In the genomic region with DNA sequence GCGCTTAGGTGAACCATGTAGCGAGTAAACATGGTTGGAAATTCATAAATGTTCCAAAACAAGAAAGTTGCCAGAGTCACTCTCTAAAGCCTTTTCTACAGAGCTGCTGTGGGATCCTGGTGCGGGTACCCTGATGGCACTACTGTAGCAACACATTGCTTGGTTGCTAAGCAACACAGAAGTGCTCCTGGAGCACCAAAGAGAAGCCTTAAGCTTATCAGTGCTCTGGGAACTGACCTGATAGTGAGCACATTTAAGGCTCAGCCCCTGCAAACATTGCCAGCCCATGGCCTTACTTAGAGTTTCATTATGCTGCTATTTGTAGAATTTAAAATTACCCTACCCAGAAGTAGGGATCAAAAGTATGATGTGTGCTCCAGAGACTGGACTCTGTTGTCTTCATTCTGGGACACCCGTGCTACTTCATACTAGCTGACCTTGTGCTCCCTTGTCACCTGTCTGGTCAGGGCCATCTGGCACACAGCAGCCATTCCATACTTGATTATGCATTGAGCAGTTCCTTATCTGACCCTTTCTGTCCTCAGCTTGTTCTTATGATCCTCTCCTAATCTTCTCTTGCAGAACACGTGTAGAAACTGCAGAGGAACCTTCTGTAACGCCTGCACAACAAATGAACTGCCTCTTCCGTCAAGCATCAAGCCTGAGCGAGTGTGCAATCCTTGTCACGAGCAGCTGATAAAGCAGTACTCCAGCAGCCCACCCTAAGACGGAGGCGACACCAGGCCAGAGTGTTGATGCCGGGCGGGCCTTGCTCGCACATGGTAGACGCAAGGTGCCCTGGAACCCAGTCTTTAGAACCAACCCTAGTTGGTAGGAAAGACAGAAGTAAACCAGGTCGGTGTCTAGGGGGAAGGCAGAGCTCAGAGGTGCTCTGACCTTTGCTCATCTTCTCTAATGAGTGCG, we compare ENCODE assay signal across 16 mouse cellular contexts. TPM values are rescaled to one million over a fixed set of nuclear protein-coding genes. Genes with fewer than 3 reads are reported as not detected.
DNase-seq lines count a peak whose midpoint lies in the region; ATAC-seq and TF ChIP-seq lines count a peak whose summit lies in the region.
"Had no signal": no experiment of that assay in that cellular context is flagged by ENCODE, and none has a peak within 500 bp of the region (broad histone marks: within the 10 kb centered on the region; RNA-seq: fewer than 3 reads in every experiment).

No protein-coding gene starts in this region.

- WGBS in heart, embryonic 11.5 days (ENCODE audit: insufficient replicate concordance) = 49% methylated on average over 17 of the region's 17 CpGs
- 73% methylated on average over 17 of the region's 17 CpGs for WGBS in lung, adult 2 months
- WGBS in intestine, postnatal 0 days = 67% methylated on average over 17 of the region's 17 CpGs

- H3K9ac ChIP-seq in heart, embryonic 11.5 days (ENCODE audit: low read depth, low read length) = 0 out of 2 replicates have a peak overlapping the region, but pooled peaks have one; percentile 10
- H3K9ac ChIP-seq in intestine, postnatal 0 days (ENCODE audit: low read depth, low read length) = no peak overlapping the region
- H3K9ac ChIP-seq: hindbrain, embryonic 15.5 days; neural tube, embryonic 15.5 days had no signal

- peaks cover 22% of the 10 kb centered on the region for H3K36me3 ChIP-seq in heart, embryonic 11.5 days (ENCODE audit: control insufficient read depth, insufficient read depth, low read length)
- H3K36me3 ChIP-seq in intestine, postnatal 0 days (ENCODE audit: control insufficient read depth, insufficient read depth) = peaks cover 50% of the 10 kb centered on the region

- intact Hi-C loops in gastrocnemius, postnatal 14 days (cut with DNase I; ENCODE audit: low total_unique reads) = no loop called here
- intact Hi-C loops in left cerebral cortex, postnatal 36 days (cut with DNase I) = no loop called here

- DNase-seq in heart, adult 18-20 months = no peak
- peak; percentile 5 for DNase-seq in lung, postnatal 25 days (ENCODE audit: low spot score)
- no peak for DNase-seq in lung, adult 2 months
- no peak for DNase-seq in gastrocnemius, postnatal 14 days
- no peak for DNase-seq in left cerebral cortex, postnatal 36 days (ENCODE audit: low spot score in 2 of 2)
- DNase-seq: B cell, adult 2 months; cerebellum, adult 9-10 months; layer of hippocampus, adult 9-11 months; right cerebral cortex, postnatal 14 days had no signal

- no peaks in the 10 kb centered on the region for H3K9me3 ChIP-seq in heart, embryonic 11.5 days (replicated peaks; ENCODE audit: control insufficient read depth, low read length)
- H3K9me3 ChIP-seq in intestine, postnatal 0 days (ENCODE audit: control insufficient read depth) = no peaks in the 10 kb centered on the region
- H3K9me3 ChIP-seq: hindbrain, embryonic 15.5 days; limb, embryonic 10.5 days; neural tube, embryonic 15.5 days had no signal

- no peak overlapping the region; the same call in 1 of the 2 replicates for H3K4me2 ChIP-seq in heart, embryonic 11.5 days
- no peak overlapping the region for H3K4me2 ChIP-seq in intestine, postnatal 0 days (replicated peaks; ENCODE audit: low read depth)
- H3K4me2 ChIP-seq: hindbrain, embryonic 15.5 days; neural tube, embryonic 15.5 days had no signal

- ATAC-seq in heart, embryonic 11.5 days (replicated peaks; ENCODE audit: insufficient number of reproducible peaks, low FRiP score, low TSS enrichment) = peak; percentile 61; the same call in 1 of the 2 replicates
- peak; percentile 66 for ATAC-seq in intestine, postnatal 0 days
- ATAC-seq in megakaryocyte-erythroid progenitor cell, adult 5-6 weeks (replicated peaks; ENCODE audit: low FRiP score, low TSS enrichment, poor library complexity, severe bottlenecking) = peak; percentile 90

- H3K27me3 ChIP-seq in heart, embryonic 11.5 days (ENCODE audit: control insufficient read depth, insufficient read depth, low read length) = no peaks in the 10 kb centered on the region
- no peaks in the 10 kb centered on the region for H3K27me3 ChIP-seq in intestine, postnatal 0 days (replicated peaks; ENCODE audit: control insufficient read depth, insufficient read depth, low read length)
- H3K27me3 ChIP-seq: hindbrain, embryonic 15.5 days; neural tube, embryonic 15.5 days had no signal

- no peak for TF ChIP-seq CTCF in lung, adult 2 months (IDR thresholded peaks at IDR 0.05; ENCODE audit: insufficient read depth, low read length)
- no peak for TF ChIP-seq CTCF in intestine, postnatal 0 days (IDR thresholded peaks at IDR 0.05; ENCODE audit: low read depth)

- peaks cover 18% of the 10 kb centered on the region for H3K4me1 ChIP-seq in heart, embryonic 11.5 days (ENCODE audit: control insufficient read depth, insufficient read depth, low read length)
- no peaks in the 10 kb centered on the region for H3K4me1 ChIP-seq in lung, adult 2 months (ENCODE audit: control insufficient read depth, insufficient read depth, low read length)
- no peaks in the 10 kb centered on the region for H3K4me1 ChIP-seq in intestine, postnatal 0 days (replicated peaks; ENCODE audit: control insufficient read depth, insufficient read depth, low read length)
- H3K4me1 ChIP-seq: hindbrain, embryonic 15.5 days; limb, embryonic 10.5 days; neural tube, embryonic 15.5 days had no signal

- no peak overlapping the region for H3K4me3 ChIP-seq in heart, embryonic 11.5 days (ENCODE audit: low read depth, low read length)
- H3K4me3 ChIP-seq in lung, adult 2 months (replicated peaks; ENCODE audit: extremely low read depth, low read depth, low read length) = no peak overlapping the region
- H3K4me3 ChIP-seq in intestine, postnatal 0 days (ENCODE audit: low read depth, low read length) = no peak overlapping the region
- H3K4me3 ChIP-seq: hindbrain, embryonic 15.5 days; limb, embryonic 10.5 days; neural tube, embryonic 15.5 days had no signal

- H3K27ac ChIP-seq in heart, embryonic 11.5 days (ENCODE audit: low read depth, low read length) = peak overlapping the region; percentile 73
- H3K27ac ChIP-seq in intestine, postnatal 0 days (ENCODE audit: low read depth, low read length) = no peak overlapping the region
- H3K27ac ChIP-seq: hindbrain, embryonic 15.5 days; kidney, postnatal 0 days; limb, embryonic 10.5 days; neural tube, embryonic 15.5 days had no signal

- TF ChIP-seq POLR2A in lung, adult 2 months (IDR thresholded peaks at IDR 0.05; ENCODE audit: borderline replicate concordance, extremely low read depth, low read depth, low read length) = no peak

RNA-seq across cellular contexts. Expression of gene Grsf1, which starts 26.5 kb away (rescaled TPM):
- polyA plus RNA-seq in heart, embryonic 11.5 days (2014; fragmentation: Nextera tagmentation; extraction: Ambion mirVana) = 72.7 and 77.2 TPM in 2 replicates
- 100 to 1,000 TPM; 208 to 215 TPM for total RNA-seq in heart, adult 18-20 months (2021)
- 20.1 and 23.5 TPM in 2 replicates for polyA plus RNA-seq in lung, adult 2 months (2012; rRNA removed)
- polyA plus RNA-seq in intestine, postnatal 0 days (2015; fragmentation: Nextera tagmentation; extraction: Ambion mirVana) = 31.2 and 33.1 TPM in 2 replicates
- 65.0 and 69.2 TPM in 2 replicates for total RNA-seq in megakaryocyte-erythroid progenitor cell, adult 5-6 weeks (2014; fragmentation: Nextera tagmentation)
- 106 and 108 TPM in 2 replicates for total RNA-seq in megakaryocyte-erythroid progenitor cell, adult 5-6 weeks (2017)
- total RNA-seq in gastrocnemius, postnatal 14 days (2021) = 100 to 1,000 TPM; 112 to 120 TPM
- 100 to 1,000 TPM in 1 of 2 experiments, 10 to 100 TPM in 1; 97.4 to 104 TPM for total RNA-seq in left cerebral cortex, postnatal 36 days (2021)
